Mouse (Mus musculus) effector memory CD4-positive, alpha-beta T cell, adult 7 months (primary cell): ENCODE measurements around the gene Olfr354. TPM values are rescaled to one million over a fixed set of nuclear protein-coding genes. Genes with fewer than 3 reads are reported as not detected.

Experiments used
- polyA plus RNA-seq: library from polyadenylated mRNA; unstranded; fragments of 100-300 nt; shearing (Covaris generic); gene quantifications from one replicate; pipeline ENCODE4 v1.2.1, GENCODE M21; 2017

Gene Olfr354
- polyA plus RNA-seq = 0.16 TPM

DNA sequence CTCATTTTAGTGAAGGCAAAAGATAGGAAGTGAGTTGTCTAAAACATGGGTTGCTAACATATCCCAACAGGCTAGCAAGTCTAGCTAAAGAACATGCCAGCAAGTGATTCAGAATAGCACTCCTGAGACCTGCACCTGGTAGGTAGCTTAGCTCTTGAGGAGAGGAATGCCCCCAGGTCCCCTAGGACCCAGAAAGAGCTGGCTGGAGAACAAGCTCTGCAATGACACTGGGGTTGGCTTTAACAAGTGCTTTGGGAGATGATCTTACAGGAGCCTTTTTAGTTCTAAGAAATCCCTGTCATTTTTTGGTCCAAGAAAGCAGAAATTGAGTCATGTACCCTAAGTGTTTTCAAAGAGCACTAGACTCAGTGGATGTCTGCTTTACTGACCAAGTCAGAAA lies at the start of gene Olfr354:
Gene Olfr354, plus strand, starts transcription at position 301 of the 400 bp plus-strand sequence.

DNA sequence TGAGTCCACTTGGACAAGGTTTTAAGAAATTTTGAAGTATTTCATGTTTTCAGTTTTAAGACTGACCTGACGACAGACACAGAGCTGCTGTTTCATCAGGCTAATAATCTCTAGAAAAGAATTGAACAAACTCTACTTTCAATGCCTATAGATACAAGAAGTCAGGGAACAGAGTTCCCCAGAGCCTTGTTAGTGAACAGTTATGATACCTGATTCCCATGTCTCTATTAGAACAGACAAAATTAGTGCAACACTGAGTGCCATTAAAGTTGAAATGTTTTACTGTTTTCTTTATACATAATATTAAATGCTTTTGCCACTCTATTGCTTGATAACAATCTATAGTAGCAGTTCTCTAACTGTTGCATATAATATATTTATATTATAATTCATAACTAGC lies 42.9 kb upstream of the Olfr354 start, which contains the start of gene Olfr351:
Gene Olfr351, minus strand, starts transcription at position 101 of the 400 bp plus-strand sequence.

DNA sequence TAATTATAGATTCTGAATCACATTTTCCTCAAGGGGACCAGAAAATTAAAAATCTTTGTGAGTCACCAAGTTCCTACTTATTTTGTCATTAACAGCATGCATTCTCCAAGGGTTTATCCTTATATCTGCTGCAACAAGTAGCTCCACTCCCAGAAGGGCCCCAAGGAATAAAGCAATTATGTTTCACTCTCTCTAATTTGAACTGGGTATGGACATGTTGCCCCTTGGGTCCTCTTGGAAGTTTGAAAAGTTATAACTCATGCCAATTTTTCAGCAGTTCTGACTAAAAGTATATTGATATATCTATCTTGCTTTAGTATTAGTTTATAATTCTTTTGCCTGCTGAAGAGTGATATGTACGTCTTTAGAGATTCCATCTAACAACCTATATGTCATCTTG lies 37.3 kb upstream of the Olfr354 start, which contains the start of gene Olfr352:
Gene Olfr352, plus strand, starts transcription at position 301 of the 400 bp plus-strand sequence.

GRCm38 (mm10) chr2:36892836-36893235 lies 12.6 kb upstream of the Olfr354 start, which contains the start of gene Olfr353:
Gene Olfr353 (minus strand): TSS chr2:36892936.

GRCm38 (mm10) chr2:36928797-36929196 lies 23.3 kb downstream of the Olfr354 start, which contains the start of gene Olfr355:
Gene Olfr355 (minus strand): TSS chr2:36928897.

GRCm38 (mm10) chr2:36936821-36937220 lies 31.3 kb downstream of the Olfr354 start, which contains the start of gene Olfr356:
Gene Olfr356 (plus strand): TSS chr2:36937121.

Other genes starting within 250 kb of the Olfr354 start
- not detected for gene Olfr346, start 219.9 kb upstream of the Olfr354 start, polyA plus RNA-seq
- not detected for gene Olfr347, start 173.8 kb upstream of the Olfr354 start, polyA plus RNA-seq
- gene Olfr348, start 121.4 kb upstream of the Olfr354 start, polyA plus RNA-seq = not detected
- gene Olfr50, start 115.1 kb upstream of the Olfr354 start, polyA plus RNA-seq = not detected
- not detected for gene Olfr3, start 88.6 kb upstream of the Olfr354 start, polyA plus RNA-seq
- not detected for gene Olfr350, start 59.4 kb upstream of the Olfr354 start, polyA plus RNA-seq
- gene Olfr351, start 43.0 kb upstream of the Olfr354 start, polyA plus RNA-seq = not detected
- 0.18 TPM for gene Olfr352, start 37.2 kb upstream of the Olfr354 start, polyA plus RNA-seq
- not detected for gene Olfr353, start 12.7 kb upstream of the Olfr354 start, polyA plus RNA-seq
- gene Olfr355, start 23.2 kb downstream of the Olfr354 start, polyA plus RNA-seq = 0.62 TPM
- not detected for gene Olfr356, start 31.4 kb downstream of the Olfr354 start, polyA plus RNA-seq
- not detected for gene Olfr357, start 88.1 kb downstream of the Olfr354 start, polyA plus RNA-seq
- gene Olfr358, start 103.7 kb downstream of the Olfr354 start, polyA plus RNA-seq = not detected
- not detected for gene Olfr360, start 160.1 kb downstream of the Olfr354 start, polyA plus RNA-seq
- 0.27 TPM for gene Olfr361, start 183.6 kb downstream of the Olfr354 start, polyA plus RNA-seq
- not detected for gene Olfr362, start 212.2 kb downstream of the Olfr354 start, polyA plus RNA-seq
- gene Olfr364-ps1, start 233.6 kb downstream of the Olfr354 start, polyA plus RNA-seq = not detected